Mouse (Mus musculus): ENCODE data around the gene Il27ra. TPM values are rescaled to one million over a fixed set of nuclear protein-coding genes. Genes with fewer than 3 reads are reported as not detected.

Il27ra gene
- polyA plus RNA-seq, 1 experiment from 2014 or later, result 0.13 TPM

- peaks cover 14% of the 10 kb centered on the region; the same call in 1 of the 2 replicates for H3K4me1 ChIP-seq (ENCODE audit: control insufficient read depth, insufficient read depth, low read length)
- WGBS, result under 1% methylated on average over 74 of the region's 92 CpGs
- H3K4me3 ChIP-seq (ENCODE audit: low read depth, low read length), result peak overlapping the region; percentile 83
- H3K9ac ChIP-seq (ENCODE audit: low read length), result peak overlapping the region; percentile 72
- peaks cover 20% of the 10 kb centered on the region for H3K27me3 ChIP-seq (ENCODE audit: control insufficient read depth, insufficient read depth, low read length)
- DNase-seq (ENCODE audit: low spot score) (peak; percentile 75), ATAC-seq (ENCODE audit: insufficient read depth, low FRiP score, low TSS enrichment) (peak; percentile 8; the same call in 1 of the 2 replicates)
- peak overlapping the region; percentile 80 for H3K4me2 ChIP-seq (ENCODE audit: low read depth)
- H3K9me3 ChIP-seq (ENCODE audit: control insufficient read depth, low read length), result no peaks in the 10 kb centered on the region
- H3K36me3 ChIP-seq (ENCODE audit: control insufficient read depth, insufficient read depth, low read length), result peaks cover 2% of the 10 kb centered on the region
- H3K27ac ChIP-seq (ENCODE audit: low read depth, low read length), result peak overlapping the region; percentile 77
Observed at GRCm38 (mm10) chr8:83998231-83999056, 43.9 kb downstream of the Il27ra start.

- DNase-seq (ENCODE audit: low spot score) (peak; percentile 73), ATAC-seq (ENCODE audit: insufficient read depth, low FRiP score, low TSS enrichment) (0 out of 2 replicates have a peak, but pooled peaks have one; percentile 32)
- Histone ChIP-seq H3K4me3 (ENCODE audit: low read depth, low read length) (peak within 1 kb of the TSS; percentile 83), H3K27ac (ENCODE audit: low read depth, low read length) (peak within 1 kb of the TSS; percentile 95), H3K4me1 (ENCODE audit: control insufficient read depth, insufficient read depth, low read length) (peaks cover 14% of the 10 kb centered on the region; the same call in 1 of the 2 replicates), H3K36me3 (ENCODE audit: control insufficient read depth, insufficient read depth, low read length) (peaks cover 2% of the 10 kb centered on the region), H3K27me3 (ENCODE audit: control insufficient read depth, insufficient read depth, low read length) (peaks cover 20% of the 10 kb centered on the region), H3K9me3 (ENCODE audit: control insufficient read depth, low read length) (no peaks in the 10 kb centered on the region), H3K4me2 (ENCODE audit: low read depth) (peak within 1 kb of the TSS; percentile 80), H3K9ac (ENCODE audit: low read length) (peak within 1 kb of the TSS; percentile 86)
- WGBS, result 1% methylated on average over 61 of the region's 112 CpGs
Observed at GRCm38 (mm10) chr8:83997511-83998141, 44.8 kb downstream of the Il27ra start, which contains the start of gene Samd1. TSS of gene Samd1 (plus strand) at chr8:83997672.

GRCm38 (mm10) chr8:83996567-83997505, 45.6 kb downstream of the Il27ra start:
- peaks cover 5% of the 10 kb centered on the region for H3K36me3 ChIP-seq (ENCODE audit: control insufficient read depth, insufficient read depth, low read length)
- peak overlapping the region; percentile 80 for H3K4me2 ChIP-seq (ENCODE audit: low read depth)
- H3K4me3 ChIP-seq (ENCODE audit: low read depth, low read length), result peak overlapping the region; percentile 83
- DNase-seq (ENCODE audit: low spot score), result peak; percentile 87
- H3K9ac ChIP-seq (ENCODE audit: low read length), result peak overlapping the region; percentile 86
- H3K4me1 ChIP-seq (ENCODE audit: control insufficient read depth, insufficient read depth, low read length), result peaks cover 14% of the 10 kb centered on the region; the same call in 1 of the 2 replicates
- WGBS, result under 1% methylated on average over 30 of the region's 103 CpGs
- peak overlapping the region; percentile 95 for H3K27ac ChIP-seq (ENCODE audit: low read depth, low read length)
- peaks cover 19% of the 10 kb centered on the region for H3K27me3 ChIP-seq (ENCODE audit: control insufficient read depth, insufficient read depth, low read length)
- no peaks in the 10 kb centered on the region for H3K9me3 ChIP-seq (ENCODE audit: control insufficient read depth, low read length)
- ATAC-seq (ENCODE audit: insufficient read depth, low FRiP score, low TSS enrichment), result peak; percentile 70

GRCm38 (mm10) chr8:83995973-83996372, 46.4 kb downstream of the Il27ra start:
- no peak for DNase-seq (ENCODE audit: low spot score)
- Histone ChIP-seq H3K9me3 (ENCODE audit: control insufficient read depth, low read length) (no peaks in the 10 kb centered on the region), H3K36me3 (ENCODE audit: control insufficient read depth, insufficient read depth, low read length) (peaks cover 11% of the 10 kb centered on the region), H3K27ac (ENCODE audit: low read depth, low read length) (no peak overlapping the region; the same call in 1 of the 2 replicates), H3K9ac (ENCODE audit: low read length) (no peak overlapping the region), H3K4me3 (ENCODE audit: low read depth, low read length) (peak overlapping the region; percentile 13; the same call in 1 of the 2 replicates), H3K27me3 (ENCODE audit: control insufficient read depth, insufficient read depth, low read length) (peaks cover 11% of the 10 kb centered on the region), H3K4me2 (ENCODE audit: low read depth) (peak overlapping the region; percentile 80), H3K4me1 (ENCODE audit: control insufficient read depth, insufficient read depth, low read length) (peaks cover 9% of the 10 kb centered on the region; the same call in 1 of the 2 replicates)
- WGBS, result 14% methylated on average over 12 of the region's 12 CpGs
- ATAC-seq (ENCODE audit: insufficient read depth, low FRiP score, low TSS enrichment), result 0 out of 2 replicates have a peak, but pooled peaks have one; percentile 22

GRCm38 (mm10) chr8:83994030-83994429, 48.4 kb downstream of the Il27ra start:
- 91% methylated on average over 3 of the region's 3 CpGs for WGBS
- Histone ChIP-seq H3K4me1 (ENCODE audit: control insufficient read depth, insufficient read depth, low read length) (peaks cover 3% of the 10 kb centered on the region; the same call in 1 of the 2 replicates), H3K4me3 (ENCODE audit: low read depth, low read length) (no peak overlapping the region), H3K4me2 (ENCODE audit: low read depth) (no peak overlapping the region), H3K9me3 (ENCODE audit: control insufficient read depth, low read length) (no peaks in the 10 kb centered on the region), H3K27me3 (ENCODE audit: control insufficient read depth, insufficient read depth, low read length) (no peaks in the 10 kb centered on the region), H3K36me3 (ENCODE audit: control insufficient read depth, insufficient read depth, low read length) (peaks cover 17% of the 10 kb centered on the region), H3K9ac (ENCODE audit: low read length) (no peak overlapping the region), H3K27ac (ENCODE audit: low read depth, low read length) (no peak overlapping the region)
- ATAC-seq (ENCODE audit: insufficient read depth, low FRiP score, low TSS enrichment), result no peak
- DNase-seq (ENCODE audit: low spot score), result no peak

- no peak for DNase-seq (ENCODE audit: low spot score)
- Histone ChIP-seq H3K9me3 (ENCODE audit: control insufficient read depth, low read length) (no peaks in the 10 kb centered on the region), H3K4me1 (ENCODE audit: control insufficient read depth, insufficient read depth, low read length) (no peaks in the 10 kb centered on the region), H3K9ac (ENCODE audit: low read length) (no peak overlapping the region), H3K27me3 (ENCODE audit: control insufficient read depth, insufficient read depth, low read length) (no peaks in the 10 kb centered on the region), H3K4me3 (ENCODE audit: low read depth, low read length) (no peak overlapping the region), H3K4me2 (ENCODE audit: low read depth) (no peak overlapping the region), H3K36me3 (ENCODE audit: control insufficient read depth, insufficient read depth, low read length) (peaks cover 18% of the 10 kb centered on the region), H3K27ac (ENCODE audit: low read depth, low read length) (no peak overlapping the region)
- 85% methylated on average over 2 of the region's 2 CpGs for WGBS
- no peak for ATAC-seq (ENCODE audit: insufficient read depth, low FRiP score, low TSS enrichment)
Observed at GRCm38 (mm10) chr8:83992488-83992887, 49.9 kb downstream of the Il27ra start.

- WGBS, result 93% methylated on average over 14 of the region's 14 CpGs
- H3K36me3 ChIP-seq (ENCODE audit: control insufficient read depth, insufficient read depth, low read length), result peaks cover 29% of the 10 kb centered on the region
Observed at GRCm38 (mm10) chr8:83990170-83990569, 52.2 kb downstream of the Il27ra start.

GRCm38 (mm10) chr8:83989243-83989642, 53.1 kb downstream of the Il27ra start:
- Histone ChIP-seq H3K4me3 (ENCODE audit: low read depth, low read length) (no peak overlapping the region), H3K9ac (ENCODE audit: low read length) (no peak overlapping the region), H3K4me2 (ENCODE audit: low read depth) (no peak overlapping the region), H3K36me3 (ENCODE audit: control insufficient read depth, insufficient read depth, low read length) (peaks cover 29% of the 10 kb centered on the region), H3K27me3 (ENCODE audit: control insufficient read depth, insufficient read depth, low read length) (no peaks in the 10 kb centered on the region), H3K4me1 (ENCODE audit: control insufficient read depth, insufficient read depth, low read length) (no peaks in the 10 kb centered on the region), H3K27ac (ENCODE audit: low read depth, low read length) (no peak overlapping the region), H3K9me3 (ENCODE audit: control insufficient read depth, low read length) (no peaks in the 10 kb centered on the region)
- WGBS, result 91% methylated on average over 7 of the region's 7 CpGs
- no peak for DNase-seq (ENCODE audit: low spot score)
- ATAC-seq (ENCODE audit: insufficient read depth, low FRiP score, low TSS enrichment), result no peak

More at GRCm38 (mm10) chr8:83990170-83990569, 52.2 kb downstream of the Il27ra start:
- no peak overlapping the region for H3K4me3 ChIP-seq (ENCODE audit: low read depth, low read length)
- no peaks in the 10 kb centered on the region for H3K9me3 ChIP-seq (ENCODE audit: control insufficient read depth, low read length)
- no peak for DNase-seq (ENCODE audit: low spot score)
- H3K4me1 ChIP-seq (ENCODE audit: control insufficient read depth, insufficient read depth, low read length), result no peaks in the 10 kb centered on the region
- ATAC-seq (ENCODE audit: insufficient read depth, low FRiP score, low TSS enrichment), result no peak
- H3K27me3 ChIP-seq (ENCODE audit: control insufficient read depth, insufficient read depth, low read length), result no peaks in the 10 kb centered on the region
- H3K9ac ChIP-seq (ENCODE audit: low read length), result no peak overlapping the region
- H3K4me2 ChIP-seq (ENCODE audit: low read depth), result no peak overlapping the region
- H3K27ac ChIP-seq (ENCODE audit: low read depth, low read length), result no peak overlapping the region

Data from neural tube, embryonic 11.5 days (tissue).